Mouse (Mus musculus) heart, adult 2 months (tissue): ENCODE measurements around the gene Hoxb3.

ENCODE experiments used
- CTCF ChIP-seq: fragments of 200-600 bp; IDR thresholded peaks from 2 replicates; pipeline ENCODE4 v1.8.1; 2022; ENCODE audit warnings: antibody characterized with exemption, mild to moderate bottlenecking, moderate library complexity
- POLR2A ChIP-seq: fragments of 200-500 bp; IDR thresholded peaks from 2 replicates; pipeline ENCODE4 v1.6.1; 2011; ENCODE audit warnings: mild to moderate bottlenecking, low read depth, low read length, control low read depth; ENCODE audit not compliant: insufficient read depth

DNA sequence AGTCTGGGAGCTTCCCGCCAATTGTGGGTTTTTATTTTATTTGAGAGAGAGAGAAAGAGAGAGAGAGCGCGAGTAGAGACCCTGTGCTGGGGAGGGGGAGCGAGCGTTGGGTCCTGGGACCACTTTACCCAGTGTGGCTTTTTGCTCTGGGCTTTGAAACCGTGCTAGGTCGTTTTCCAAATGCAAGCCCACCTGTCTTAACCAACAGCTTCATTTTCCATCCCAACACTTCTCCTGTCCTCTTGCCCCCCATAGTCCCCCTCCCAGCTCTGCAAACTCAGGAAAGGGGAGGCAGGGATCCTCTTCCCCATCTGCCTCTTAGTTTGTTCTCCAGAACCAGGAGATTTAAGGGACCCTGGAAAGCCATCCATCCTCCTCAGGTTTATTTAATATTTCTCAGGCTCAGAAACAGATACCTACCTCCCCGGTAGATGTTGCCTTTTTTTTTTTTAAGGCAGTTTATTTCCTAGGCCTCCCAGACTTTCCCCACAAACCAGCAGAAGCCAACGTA, 31.7 kb downstream of the Hoxb3 start:
- TF ChIP-seq CTCF (no peak), POLR2A (no peak)
